Mouse (Mus musculus) right cerebral cortex, adult 18-20 months (tissue): ENCODE results near the gene Emc7.
"Not testable (repeated sequence)": the region's sequence is repeated elsewhere in the genome, so short reads cannot be mapped to it uniquely, and the experiment has no call there.

Source experiments
- DNase-seq: peaks from one replicate; pipeline ENCODE4 v3.0.0; 2022; ENCODE audit warnings: mixed read lengths

Emc7 gene

DNA sequence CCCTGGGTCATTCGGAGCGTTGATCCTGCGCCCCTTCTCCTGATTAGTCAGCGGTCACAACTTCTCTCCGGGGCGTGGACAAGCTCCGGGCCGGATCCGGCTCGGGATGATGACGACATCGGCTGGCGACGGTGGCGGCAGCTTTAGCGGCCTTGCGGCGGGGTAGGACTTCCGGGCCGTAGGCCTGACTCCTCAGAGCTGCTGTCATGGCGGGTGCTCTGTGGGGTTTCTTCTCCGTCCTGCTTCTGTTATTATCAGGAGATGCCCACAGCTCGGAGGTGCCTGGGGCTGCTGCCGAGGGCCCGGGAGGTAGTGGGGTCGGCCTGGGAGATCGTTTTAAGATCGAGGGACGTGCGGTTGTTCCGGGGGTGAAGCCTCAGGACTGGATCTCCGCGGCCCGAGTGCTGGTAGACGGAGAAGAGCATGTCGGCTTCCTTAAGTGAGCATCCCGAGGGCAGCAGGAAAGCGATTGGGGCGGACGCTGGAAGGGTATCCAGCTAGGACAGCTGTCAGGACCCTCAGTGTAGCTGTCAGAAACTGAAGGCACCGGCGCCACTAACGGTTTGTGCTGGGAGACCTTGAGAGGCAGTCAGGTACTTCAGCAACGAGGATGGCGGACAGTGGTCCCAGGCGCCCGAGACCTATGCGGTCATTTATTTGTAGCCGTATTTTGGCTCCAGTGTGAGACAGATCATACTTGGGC, at the start of gene Emc7:
Gene Emc7 (plus strand): TSS at position 136 of the 703 bp plus-strand sequence.
- peak; percentile 97 for DNase-seq

DNA sequence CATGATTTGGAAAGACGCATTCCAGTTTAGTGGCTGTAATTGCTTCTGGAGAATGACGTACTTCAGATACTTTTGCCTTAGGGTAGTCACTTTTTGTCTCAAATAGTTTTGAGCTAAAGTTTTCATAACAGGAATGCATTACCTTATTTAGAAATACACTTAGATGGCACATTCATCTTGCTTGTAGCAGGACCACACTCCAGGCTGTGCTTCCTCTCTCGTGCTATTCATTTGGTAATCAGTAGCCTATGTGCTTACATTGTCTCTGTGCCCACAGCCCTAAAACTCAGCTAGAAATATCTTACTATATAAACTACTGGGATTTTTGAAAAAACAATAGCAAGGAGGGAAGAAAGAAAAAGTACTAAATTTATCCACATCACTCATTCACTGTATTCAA, 47.8 kb upstream of the Emc7 start:
- no peak for DNase-seq

DNA sequence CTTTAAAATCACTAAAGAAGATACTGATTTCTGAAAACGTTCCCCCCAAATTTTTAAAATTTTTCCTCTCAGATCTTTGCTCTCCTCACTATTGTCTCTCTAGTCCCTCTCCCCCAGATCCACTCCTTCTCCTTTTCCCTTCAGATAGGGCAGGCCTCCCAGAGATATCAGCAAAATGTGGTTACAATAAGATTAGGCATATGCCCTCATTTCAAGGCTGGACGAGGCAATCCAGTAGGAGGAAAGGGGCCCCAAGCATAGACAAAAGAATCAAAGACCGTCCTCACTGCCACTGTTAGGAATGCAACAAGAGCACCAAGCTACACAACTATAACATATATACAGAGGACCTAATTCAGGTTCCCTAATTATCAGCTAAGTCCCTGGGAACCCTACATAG, 29.5 kb upstream of the Emc7 start:
- DNase-seq = no peak

DNA sequence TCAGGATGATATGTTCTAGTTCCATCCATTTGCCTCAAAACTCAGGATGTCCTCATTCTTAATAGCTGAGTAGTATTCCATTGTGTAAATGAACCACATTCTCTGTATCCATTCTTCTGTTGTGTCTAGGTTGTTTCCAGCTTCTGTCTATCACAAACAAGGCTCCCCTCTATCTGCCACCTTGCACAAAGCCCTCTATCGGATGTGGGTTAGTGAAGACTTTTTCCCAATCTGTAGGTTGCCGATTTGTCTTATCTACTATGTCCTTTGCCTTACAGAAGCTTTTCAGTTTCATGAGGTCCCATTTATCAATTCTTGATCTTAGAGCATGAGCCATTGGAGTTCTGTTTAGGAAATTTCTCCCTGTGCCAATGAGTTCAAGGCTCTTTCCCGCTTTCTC, 26.3 kb upstream of the Emc7 start:
- DNase-seq = not testable (repeated sequence)

DNA sequence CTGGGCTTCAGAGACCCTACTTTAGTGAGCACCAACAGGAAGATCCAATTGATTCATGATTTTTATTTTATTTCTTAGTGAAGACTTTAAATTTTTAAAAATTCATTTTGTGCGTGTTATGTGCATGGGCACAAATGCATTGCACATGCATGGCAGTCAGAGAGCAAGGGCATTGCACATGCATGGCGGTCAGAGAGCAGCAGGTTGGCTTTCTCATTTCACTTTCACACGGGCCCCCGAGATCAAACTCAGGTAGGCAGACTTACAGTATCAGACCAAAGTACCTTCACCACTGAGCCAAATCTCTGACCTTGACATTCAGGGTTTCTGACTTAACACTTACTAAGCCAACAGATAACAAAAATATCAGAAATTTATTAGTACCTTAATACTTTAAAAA, 25.1 kb upstream of the Emc7 start:
- DNase-seq = no peak

DNA sequence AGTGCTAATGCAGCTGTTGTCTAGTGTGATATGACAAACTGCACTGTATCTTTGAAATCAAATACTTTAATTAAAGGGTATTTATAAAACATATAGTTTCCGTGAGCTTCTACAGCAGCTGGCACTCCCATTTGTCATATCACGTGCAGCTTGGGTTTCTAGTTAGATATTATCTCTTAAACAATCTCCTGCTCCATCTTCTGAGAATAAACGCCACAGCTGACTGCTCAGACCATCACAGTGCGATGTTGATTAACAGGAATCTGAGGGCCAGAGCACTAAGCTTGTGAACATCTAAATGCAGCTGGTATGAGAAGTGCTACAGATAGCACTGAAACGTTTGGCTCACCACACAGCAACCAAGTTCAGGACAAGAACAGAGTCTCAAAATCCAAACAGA, 24.4 kb upstream of the Emc7 start:
- DNase-seq = no peak

DNA sequence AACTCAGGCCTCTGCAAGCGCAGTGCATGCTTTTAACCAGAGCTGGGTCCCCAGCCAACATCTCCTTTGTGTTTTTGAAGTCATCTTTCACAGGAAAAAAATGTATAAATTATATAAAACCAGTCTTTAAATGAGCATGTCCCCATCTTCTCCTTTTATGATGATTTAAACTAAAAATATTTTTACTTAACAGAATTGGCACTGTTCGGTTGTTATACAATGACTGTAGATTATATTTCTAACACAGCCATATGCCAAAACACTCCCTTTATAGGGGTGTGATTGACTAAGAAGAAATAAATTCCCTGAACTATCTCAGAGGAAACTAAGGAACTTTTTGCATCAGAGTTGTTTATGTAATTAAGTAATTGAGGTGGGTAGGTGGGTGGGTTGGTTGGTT, 22.3 kb upstream of the Emc7 start:
- no peak for DNase-seq

DNA sequence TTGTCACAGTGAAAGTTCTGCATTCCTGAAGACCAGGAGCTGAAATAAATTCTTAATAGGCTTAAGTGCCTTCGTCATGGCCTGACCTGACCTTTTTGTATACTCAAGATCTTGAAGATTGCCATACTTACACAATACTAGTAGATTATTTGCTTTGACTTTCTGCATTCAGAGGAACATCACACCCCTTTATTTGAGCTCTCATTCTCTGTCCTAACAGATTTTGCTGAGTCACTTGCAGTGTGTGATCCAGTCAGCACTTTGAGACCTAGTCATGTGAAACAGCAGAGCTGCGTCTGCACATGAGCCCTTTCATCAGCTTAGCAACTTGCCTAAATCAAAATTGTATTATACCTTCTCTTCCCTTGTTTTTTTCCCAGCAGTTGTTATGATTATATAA, 21.4 kb upstream of the Emc7 start:
- peak; percentile 11 for DNase-seq

DNA sequence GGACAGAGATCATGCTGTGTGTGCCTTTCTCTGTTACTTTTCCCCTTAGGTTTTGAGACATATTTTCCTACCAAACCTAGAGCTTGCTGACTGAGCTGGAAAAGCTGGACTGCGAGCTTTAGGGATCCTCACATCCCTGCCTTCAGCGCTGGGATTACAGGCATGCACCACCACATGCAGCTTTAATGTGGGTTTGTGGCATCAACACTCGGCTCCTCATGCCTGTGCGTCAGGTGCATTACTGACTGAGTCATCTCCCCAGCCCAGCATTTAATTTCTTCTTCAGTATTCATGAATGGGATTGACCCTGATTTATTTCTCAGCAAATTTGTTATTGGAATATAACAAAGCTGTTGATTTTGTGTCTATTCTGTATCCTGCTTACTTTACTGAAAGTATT, 18.5 kb upstream of the Emc7 start:
- DNase-seq = no peak

DNA sequence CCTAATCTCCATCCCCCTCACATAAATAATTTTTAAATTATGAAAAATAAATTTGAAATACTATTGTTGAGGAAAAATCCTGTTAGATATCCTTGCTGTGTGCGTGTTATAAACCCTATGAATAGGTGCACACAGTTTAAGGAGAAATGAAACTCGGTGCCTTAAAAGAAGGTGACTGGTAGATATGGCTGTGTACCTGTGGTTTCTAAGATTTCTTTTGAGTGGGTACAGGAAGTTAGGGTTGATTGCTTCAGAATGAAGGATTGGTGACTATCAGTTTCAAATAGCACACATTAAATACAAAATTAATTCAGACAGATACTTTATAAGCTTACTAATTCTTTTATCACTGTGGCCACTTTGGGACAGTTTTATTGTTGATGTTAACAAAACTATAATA, 17.2 kb upstream of the Emc7 start:
- no peak for DNase-seq

DNA sequence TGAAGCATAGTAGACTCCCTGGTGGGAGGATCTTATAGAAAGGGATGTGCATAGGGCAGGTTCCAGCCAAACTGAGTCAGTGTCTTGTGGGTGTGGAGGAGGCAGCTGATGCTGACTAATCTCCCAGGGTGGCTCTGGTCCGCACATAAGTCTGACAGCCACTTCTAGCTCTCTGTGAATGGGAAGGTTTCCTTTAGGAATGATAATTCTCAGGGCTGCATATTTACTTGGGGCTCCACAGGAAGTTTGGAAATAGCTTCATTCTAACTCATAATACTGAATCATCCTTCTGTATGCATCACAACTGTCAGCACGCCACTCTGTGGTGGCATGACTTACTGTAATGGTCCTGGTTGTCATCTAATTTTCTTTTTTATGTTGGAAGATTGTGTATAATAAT, 11.3 kb upstream of the Emc7 start:
- peak; percentile 71 for DNase-seq

DNA sequence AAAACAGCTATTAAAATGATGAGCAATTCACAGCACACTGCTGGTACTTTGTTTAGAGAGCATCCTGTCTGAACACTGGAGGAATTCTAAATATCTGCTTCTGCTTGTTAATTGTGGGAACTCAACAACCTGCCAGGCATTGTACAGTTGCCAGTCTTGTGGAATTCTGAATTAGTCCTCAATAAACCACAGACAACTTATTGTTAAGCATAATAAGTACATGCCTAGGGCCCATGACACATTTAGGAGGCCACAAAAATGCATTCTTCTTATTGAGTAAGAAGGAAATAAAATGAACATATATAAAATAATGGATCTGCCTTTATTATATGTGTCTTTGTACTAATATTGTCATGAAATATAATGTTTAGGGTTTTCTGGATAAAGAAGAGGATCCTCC, 9.3 kb upstream of the Emc7 start:
- no peak for DNase-seq

DNA sequence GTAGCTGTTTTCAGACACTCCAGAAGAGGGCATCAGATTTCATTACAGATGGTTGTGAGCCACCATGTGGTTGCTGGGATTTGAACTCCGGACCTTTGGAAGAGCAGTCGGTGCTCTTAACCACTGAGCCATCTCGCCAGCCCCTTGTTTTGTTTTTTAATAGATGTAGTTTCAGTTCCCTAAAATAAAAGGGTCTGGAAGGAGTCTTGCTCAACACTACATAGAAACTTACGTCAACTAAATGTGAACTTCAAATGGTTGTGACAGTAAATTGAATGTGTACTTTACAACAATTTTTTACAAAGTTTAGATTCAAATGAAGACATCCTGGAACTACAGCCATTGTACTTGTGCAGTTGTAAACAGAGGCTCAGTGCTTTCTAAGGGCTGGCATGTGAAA, 6.8 kb upstream of the Emc7 start:
- not testable (repeated sequence) for DNase-seq

DNA sequence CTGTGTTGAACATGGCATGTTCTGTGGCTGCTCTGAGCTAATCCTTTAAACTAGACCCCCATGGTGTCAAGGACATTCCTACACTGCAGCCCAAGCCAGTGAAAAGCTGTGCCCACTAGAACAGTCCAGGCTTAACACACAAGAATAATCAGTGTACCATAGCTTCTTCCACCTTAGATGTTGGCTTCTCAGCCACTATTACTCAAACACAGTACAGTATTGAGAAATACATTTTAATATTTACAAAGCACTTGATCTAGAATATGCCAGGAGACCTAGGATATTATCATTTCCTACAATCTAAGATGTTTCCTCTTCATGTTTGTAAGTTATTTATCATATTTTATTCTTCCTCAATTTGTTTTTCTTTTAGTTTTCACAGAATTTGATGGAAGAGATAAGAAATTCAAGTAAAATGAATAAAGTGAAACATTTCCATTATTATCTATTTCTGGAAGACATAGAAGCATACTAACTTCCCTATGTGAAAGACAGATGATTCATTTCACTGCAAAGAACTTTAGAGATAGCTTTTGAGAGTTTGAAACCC, 6.2 kb upstream of the Emc7 start:
- no peak for DNase-seq

DNA sequence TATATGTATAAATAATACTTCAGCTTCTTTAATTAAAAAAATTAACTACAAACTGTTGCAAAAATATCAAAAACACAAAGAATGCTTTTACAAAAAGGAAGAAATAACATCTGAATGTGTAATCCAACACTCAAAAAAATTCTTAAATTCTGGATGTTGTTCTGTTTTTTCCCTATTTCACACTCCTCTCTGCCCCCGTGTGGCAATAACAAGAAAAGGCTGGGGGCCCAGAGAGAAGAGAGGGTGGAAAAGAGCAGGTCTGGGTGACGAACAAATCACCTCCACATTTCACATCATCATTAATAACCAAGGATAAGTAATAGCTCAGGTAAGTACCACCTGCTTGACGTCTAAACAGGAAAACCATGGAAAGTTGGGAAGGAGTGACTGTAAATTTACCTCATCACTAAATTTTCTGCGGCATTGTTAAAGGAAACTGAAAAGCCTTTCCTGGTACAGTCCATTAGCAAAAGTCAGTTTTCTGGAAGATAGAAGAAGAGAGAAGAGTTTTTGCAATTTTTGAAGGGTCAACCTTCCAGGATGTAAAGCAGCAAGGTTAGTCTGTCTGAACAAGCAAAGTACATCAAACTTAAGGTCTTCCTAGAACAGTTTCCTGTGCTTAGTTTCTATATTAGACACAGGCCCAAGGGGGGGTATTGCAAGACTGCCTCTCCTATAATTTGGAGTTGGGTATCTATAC, 5.0 kb upstream of the Emc7 start:
- no peak for DNase-seq

DNA sequence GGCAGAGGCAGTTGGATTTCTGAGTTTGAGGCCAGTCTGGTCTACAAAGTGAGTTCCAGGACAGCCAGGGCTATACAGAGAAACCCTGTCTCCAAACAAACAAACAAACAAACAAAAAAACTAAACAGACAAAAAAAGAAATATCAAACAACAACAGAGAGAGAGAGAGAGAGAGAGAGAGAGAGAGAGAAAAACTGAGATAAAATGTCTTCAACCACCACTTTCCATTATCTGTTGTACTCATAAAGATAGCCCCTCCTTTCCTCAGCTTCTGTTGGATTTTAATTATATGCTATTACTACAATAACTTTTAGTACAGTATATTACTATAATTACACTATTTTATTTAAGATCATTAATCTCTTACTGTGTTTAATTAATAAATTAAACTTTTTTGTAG, 2.3 kb upstream of the Emc7 start:
- DNase-seq = not testable (repeated sequence)

DNA sequence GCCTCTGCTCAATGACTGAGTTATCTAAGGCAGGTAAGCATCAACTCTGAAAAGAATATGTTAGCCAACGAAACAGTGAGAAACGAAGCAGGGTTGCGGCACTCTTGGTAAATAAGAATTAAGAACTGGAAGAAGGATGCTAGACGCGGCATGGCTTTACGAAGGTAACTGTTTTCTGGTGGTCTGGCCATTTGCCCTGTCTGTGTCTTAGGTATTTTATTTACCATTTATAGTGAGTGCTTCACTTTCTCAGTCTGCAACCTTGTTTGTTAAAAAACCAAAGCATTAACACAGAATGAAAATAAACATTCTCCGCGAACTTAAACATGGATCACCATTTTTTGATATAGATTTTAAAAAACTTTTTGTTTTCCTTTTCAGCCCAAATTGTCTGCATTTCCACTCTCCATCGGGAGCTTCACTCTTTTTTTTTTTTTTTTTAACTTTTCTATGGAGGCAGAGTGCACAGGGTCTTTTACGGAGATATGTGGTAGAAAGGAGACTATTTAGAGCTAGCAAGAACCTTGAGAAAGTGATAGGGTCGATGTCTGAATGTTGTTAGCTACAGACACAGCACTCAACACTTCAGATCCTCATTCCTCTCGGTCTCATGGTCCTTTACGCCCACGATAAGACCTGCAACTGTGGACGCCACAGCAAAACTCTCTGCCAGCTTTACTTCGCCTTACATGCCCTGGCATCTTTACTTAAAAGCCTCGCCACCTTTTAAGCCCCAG, 504 bp upstream of the Emc7 start:
- no peak for DNase-seq

DNA sequence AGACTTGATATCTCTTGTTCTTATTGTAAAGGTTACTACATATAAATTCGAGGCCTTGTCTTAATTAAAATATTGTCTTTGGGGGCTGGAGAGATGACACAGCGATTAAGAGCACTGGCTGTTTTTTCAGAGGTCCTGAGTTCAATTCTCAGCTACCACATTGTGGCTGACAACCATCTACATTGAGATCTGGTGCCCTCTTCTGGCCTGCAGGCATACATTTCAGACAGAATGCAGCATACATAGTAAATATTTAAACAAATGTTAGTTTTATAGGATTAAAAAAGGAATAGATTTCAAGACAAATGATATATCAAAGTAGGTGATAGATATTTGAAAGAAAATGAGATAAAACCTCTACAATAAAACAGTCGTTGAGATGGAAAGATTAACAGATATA, 5.8 kb downstream of the Emc7 start:
- DNase-seq = no peak

DNA sequence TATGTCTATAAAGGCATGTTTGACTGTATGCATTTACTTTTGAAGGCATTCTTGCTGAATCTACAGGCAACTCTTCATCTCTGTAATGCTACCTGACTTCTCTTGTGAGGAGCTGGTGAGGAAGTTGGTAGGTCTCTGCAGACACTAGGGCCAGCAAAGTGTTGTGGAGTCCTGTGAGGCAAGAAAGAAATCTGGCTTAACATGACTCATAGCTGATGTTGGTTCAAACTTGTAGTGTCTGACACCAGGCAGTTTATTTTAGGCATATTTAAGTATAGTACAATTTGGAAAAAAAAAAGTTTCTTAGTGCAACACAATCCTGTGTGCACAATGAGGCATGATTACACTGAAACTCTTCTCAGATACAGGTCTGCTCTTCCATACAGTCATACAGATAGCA, 14.7 kb downstream of the Emc7 start:
- no peak for DNase-seq

DNA sequence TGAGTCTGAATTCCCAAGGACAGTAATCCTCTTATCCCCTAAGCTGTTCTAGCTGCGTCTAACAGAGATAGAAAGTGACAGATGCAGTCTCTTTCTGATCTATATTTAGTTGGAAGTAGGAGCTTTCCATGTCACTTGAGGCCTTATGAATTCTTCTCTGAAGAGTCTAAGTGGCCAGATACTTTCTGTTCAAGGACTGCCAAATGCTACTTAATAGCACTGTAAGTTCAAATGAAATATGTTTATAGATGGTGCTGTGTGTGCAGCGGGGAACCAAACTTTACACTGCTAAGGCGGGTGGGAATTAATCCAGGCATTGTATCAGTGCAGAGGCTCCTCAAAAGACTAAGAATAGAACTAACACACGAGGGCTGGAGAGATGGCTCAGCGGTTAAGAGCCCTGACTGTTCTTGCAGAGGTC, 16.2 kb downstream of the Emc7 start:
- DNase-seq = no peak

DNA sequence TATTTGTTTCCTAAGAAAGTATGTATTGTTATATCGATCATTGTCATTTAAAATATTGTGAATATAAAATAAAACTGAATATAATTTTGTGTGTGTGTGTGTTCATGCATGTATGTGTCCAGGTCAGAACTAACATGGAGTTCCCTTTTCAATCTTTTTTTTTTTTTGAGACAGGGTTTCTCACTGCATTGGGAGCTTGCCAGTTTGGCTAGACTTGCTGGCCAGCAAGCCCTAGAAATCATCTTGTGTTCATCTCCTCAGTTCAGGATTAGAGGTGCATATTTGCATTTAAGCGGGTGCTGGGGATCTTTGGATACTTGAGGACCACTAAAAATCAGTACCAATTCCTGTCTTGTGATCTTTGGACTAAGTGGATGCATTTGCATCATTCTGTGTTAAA, 17.3 kb downstream of the Emc7 start:
- DNase-seq = no peak

DNA sequence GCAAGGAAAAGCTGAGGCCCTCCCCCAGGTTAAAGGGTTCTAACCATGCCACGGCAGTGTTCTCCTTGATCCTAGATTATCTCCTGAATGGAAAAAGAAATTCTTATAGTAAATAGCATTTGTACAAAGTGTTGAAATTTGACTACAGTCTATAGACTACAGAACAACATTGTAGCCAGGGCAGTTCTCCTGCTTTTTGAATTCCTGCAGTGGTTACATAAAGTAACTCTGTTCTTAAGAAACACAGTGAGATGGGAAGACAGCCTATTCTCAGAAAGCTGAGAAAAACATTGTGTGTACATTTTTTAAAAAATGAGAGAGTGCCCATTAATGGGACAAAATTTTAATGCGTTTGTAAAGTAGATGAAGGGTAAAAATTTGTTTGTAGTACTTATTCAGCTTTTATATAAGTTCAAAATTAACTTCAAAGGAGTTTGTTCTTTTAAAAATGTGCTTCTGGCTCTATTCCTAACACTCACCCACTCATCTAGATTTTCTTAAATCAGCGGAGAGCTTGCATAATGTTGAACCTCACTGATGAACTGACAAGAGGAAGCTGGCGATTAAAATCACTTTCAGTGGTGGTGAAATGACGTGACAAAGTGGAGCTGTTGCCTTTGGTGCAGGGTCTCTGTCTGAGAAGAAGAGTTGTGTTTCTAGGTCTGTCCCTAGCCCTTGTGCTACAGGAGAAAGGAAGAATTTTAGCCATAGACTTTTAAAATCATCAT, 20.4 kb downstream of the Emc7 start:
- peak; percentile 35 for DNase-seq

DNA sequence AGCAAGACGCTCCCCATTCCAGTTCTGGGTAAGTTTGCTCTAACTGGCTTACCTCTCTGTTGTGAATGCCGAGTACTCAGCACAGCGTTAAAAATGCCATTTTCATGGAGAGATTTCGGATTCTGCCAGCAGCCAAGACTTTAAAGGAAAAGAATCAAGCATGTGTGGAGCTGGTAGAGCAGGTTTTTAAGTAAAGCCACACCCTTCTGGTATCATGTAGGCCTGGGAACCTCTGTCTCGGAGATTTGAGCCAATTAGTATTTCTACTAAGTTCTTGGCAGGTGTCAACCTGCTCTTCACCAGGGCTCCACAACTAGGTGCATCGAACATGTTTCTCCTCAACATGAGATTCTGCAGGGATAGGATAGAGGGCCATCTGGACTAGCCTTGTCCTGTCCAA, 21.8 kb downstream of the Emc7 start:
- no peak for DNase-seq
